Mouse (Mus musculus) heart, embryonic 15.5 days (tissue): ENCODE measurements around the gene Senp2. TPM values are rescaled to one million over a fixed set of nuclear protein-coding genes. Genes with fewer than 3 reads are reported as not detected.

Source experiments
- ATAC-seq: fragments of 200-750 bp; cut with Nextera tagmentation; replicated peaks from 2 replicates; pipeline ENCODE4 v1.8.0; 2017; ENCODE audit warnings: low read depth, moderate TSS enrichment; ENCODE audit not compliant: insufficient number of reproducible peaks, insufficient read depth, low FRiP score
- H3K27ac ChIP-seq: fragments of 300-500 bp; sonication (generic); 2 replicates; pipeline ENCODE4 v1.5.1; 2015; ENCODE audit warnings: mild to moderate bottlenecking, inconsistent platforms
- H3K27me3 ChIP-seq: fragments of 300-500 bp; sonication (generic); 2 replicates; pipeline ENCODE4 v1.6.1; 2015; ENCODE audit warnings: inconsistent platforms
- H3K36me3 ChIP-seq: fragments of 300-500 bp; sonication (generic); 2 replicates; pipeline ENCODE4 v1.6.1; 2015; ENCODE audit warnings: mild to moderate bottlenecking, inconsistent platforms
- H3K4me1 ChIP-seq: fragments of 300-500 bp; sonication (generic); replicated peaks from 2 replicates; pipeline ENCODE4 v1.6.1; 2015; ENCODE audit warnings: inconsistent platforms
- H3K4me2 ChIP-seq: fragments of 300-500 bp; sonication (generic); 2 replicates; pipeline ENCODE4 v1.6.1; 2015; ENCODE audit warnings: inconsistent platforms, mild to moderate bottlenecking, moderate library complexity
- H3K4me3 ChIP-seq: fragments of 300-500 bp; sonication (generic); 2 replicates; pipeline ENCODE4 v1.5.1; 2015; ENCODE audit warnings: mild to moderate bottlenecking, inconsistent platforms
- H3K9ac ChIP-seq: fragments of 300-500 bp; sonication (generic); 2 replicates; pipeline ENCODE4 v1.6.1; 2015; ENCODE audit warnings: mild to moderate bottlenecking, inconsistent platforms
- H3K9me3 ChIP-seq: fragments of 300-500 bp; sonication (generic); replicated peaks from 2 replicates; pipeline ENCODE4 v1.6.1; 2016; ENCODE audit warnings: inconsistent platforms
- WGBS: fragments of 180-500 bp; shearing (Covaris S2); methylation state at CpG from one replicate; pipeline ENCODE4 v1.1.7; 2015; ENCODE audit warnings: mixed read lengths; 5-methylcytosine and 5-hydroxymethylcytosine counted together
- polyA plus RNA-seq: library from polyadenylated mRNA; unstranded; fragments of >200 nt; fragmentation: Nextera tagmentation; extraction: Ambion mirVana; gene quantifications from 2 replicates; pipeline ENCODE4 v1.2.1, GENCODE M21; 2015

The Senp2 gene
- polyA plus RNA-seq, 1 experiment from 2014 or later: 22.1 TPM

DNA sequence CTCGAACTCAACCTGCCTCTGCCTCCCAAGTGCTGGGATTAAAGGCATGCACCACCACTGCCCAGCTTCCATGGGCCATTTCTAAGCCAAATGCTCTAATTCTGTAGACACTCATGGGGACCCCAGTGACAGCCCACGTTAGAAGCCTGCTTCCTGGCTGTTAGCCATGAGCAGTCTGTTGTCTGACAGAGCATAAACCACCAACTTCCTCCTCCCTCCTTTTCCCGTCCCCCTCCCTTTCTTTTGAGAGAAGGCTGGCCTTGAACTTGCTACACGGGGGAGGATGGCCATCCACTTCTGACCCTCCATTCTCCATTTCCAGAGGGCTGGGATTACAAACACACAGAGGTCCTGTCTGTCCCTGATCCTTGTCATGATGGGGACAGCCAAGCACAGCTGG lies 53.0 kb downstream of the Senp2 start:
- Histone ChIP-seq H3K9me3 (no peaks in the 10 kb centered on the region), H3K36me3 (peaks cover 69% of the 10 kb centered on the region), H3K9ac (no peak overlapping the region), H3K4me3 (no peak overlapping the region), H3K27me3 (no peaks in the 10 kb centered on the region), H3K4me2 (no peak overlapping the region), H3K27ac (no peak overlapping the region), H3K4me1 (no peaks in the 10 kb centered on the region)
- ATAC-seq: peak; percentile 8; the same call in 1 of the 2 replicates
- WGBS: 68% methylated on average over 4 of the region's 4 CpGs

DNA sequence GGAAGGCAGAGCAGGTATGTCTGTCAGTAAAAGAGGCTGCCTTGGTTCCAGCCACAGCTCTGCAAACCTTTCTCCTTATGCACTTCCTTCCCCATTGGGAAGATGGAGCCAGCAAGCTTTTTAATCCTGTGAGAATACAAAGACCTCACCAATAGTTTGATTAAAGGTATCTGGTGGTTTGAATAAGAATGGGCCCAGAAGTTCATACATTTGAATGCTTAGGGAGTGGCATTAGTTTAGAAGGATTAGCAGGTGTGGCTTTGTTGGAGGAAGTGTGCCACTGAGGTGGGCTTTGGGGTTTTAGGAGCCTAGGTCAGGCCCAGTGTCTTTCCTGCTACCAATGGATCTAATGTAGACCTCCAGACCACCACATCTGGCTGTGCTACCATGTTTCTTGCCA lies 56.3 kb downstream of the Senp2 start:
- Histone ChIP-seq H3K9me3 (no peaks in the 10 kb centered on the region), H3K27me3 (no peaks in the 10 kb centered on the region), H3K4me1 (no peaks in the 10 kb centered on the region), H3K36me3 (peaks cover 85% of the 10 kb centered on the region), H3K9ac (no peak overlapping the region), H3K27ac (no peak overlapping the region), H3K4me3 (no peak overlapping the region), H3K4me2 (no peak overlapping the region)
- no peak for ATAC-seq

GRCm38 (mm10) chr16:22067406-22067805 lies 58.1 kb downstream of the Senp2 start:
- H3K36me3 ChIP-seq: peaks cover 72% of the 10 kb centered on the region

GRCm38 (mm10) chr16:22071361-22071760 lies 62.1 kb downstream of the Senp2 start:
- WGBS: 76% methylated on average over 7 of the region's 7 CpGs
- H3K36me3 ChIP-seq: peaks cover 51% of the 10 kb centered on the region
- no peak for ATAC-seq

More at GRCm38 (mm10) chr16:22067406-22067805, 58.1 kb downstream of the Senp2 start:
- 0 out of 2 replicates have a peak, but pooled peaks have one; percentile 2 for ATAC-seq
- Histone ChIP-seq H3K4me3 (no peak overlapping the region), H3K4me2 (no peak overlapping the region), H3K4me1 (no peaks in the 10 kb centered on the region), H3K9ac (no peak overlapping the region), H3K27me3 (no peaks in the 10 kb centered on the region), H3K27ac (no peak overlapping the region), H3K9me3 (no peaks in the 10 kb centered on the region)
- 79% methylated on average over 8 of the region's 8 CpGs for WGBS

DNA sequence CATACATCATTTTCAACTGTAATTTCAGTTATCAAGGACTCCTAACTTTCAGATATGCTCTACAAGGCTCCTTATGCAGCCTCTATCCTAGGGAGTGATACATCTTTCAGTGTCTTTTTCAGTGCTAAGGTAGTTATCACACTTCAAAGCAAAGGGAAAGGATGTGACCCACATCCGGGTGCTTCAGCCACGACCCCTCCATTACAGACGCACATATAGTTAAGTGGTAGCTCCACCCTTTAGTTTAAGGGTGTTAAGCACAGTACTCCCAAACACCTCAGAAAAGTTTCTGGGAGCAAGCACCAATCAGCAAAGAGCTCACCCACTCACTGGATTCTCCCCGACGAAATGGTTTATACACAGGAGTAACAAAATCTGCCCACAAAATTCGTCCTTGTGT lies 65.8 kb downstream of the Senp2 start:
- H3K4me3 ChIP-seq: no peak overlapping the region
- H3K27ac ChIP-seq: no peak overlapping the region
- no peak overlapping the region for H3K9ac ChIP-seq
- H3K4me1 ChIP-seq: peaks cover 5% of the 10 kb centered on the region; the same call in 1 of the 2 replicates
- ATAC-seq: no peak
- H3K9me3 ChIP-seq: no peaks in the 10 kb centered on the region
- peaks cover 46% of the 10 kb centered on the region for H3K36me3 ChIP-seq
- no peaks in the 10 kb centered on the region for H3K27me3 ChIP-seq
- 81% methylated on average over 6 of the region's 6 CpGs for WGBS
- no peak overlapping the region for H3K4me2 ChIP-seq

More at GRCm38 (mm10) chr16:22071361-22071760, 62.1 kb downstream of the Senp2 start:
- Histone ChIP-seq H3K27ac (no peak overlapping the region), H3K4me2 (no peak overlapping the region), H3K4me3 (no peak overlapping the region), H3K9me3 (no peaks in the 10 kb centered on the region), H3K27me3 (no peaks in the 10 kb centered on the region), H3K9ac (no peak overlapping the region), H3K4me1 (peaks cover 5% of the 10 kb centered on the region; the same call in 1 of the 2 replicates)

DNA sequence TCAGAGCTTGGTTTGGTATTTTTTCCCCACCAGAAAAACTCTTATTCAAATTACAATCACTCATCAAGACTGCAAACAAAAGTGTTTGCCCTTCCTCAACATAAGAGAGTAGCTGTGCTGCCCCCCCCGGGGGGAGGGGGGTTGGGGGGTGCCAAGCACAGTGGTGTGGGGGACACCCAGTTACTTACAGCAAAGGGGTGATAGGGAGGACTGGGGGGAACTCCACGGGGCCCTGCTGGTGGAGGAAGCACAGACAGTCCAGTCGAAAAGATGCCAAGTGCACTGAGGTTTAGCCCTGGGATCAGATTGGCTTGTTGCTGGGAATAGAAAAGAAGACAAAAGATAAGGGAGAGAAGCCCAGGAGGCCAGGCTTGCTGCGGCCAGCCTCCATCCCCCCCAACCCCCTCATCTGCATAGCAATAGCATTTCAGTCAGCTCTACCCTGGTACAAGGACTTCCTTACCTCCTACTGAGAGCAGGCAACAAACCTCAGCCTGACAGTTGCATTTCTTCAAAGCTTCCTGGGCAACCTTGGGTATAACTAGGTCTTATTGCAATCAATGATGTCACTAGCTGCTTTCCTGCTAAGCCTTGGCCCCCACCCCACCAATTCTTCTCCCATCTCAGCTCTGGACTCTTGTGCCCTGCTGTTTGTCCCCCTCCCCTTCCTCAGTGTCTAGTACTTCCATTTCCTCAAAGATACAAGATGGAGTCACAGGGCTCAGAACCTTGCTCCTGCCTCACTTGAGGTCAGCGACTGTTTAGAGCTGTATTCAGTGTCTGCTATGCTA lies 66.7 kb downstream of the Senp2 start:
- 25% methylated on average over 5 of the region's 5 CpGs for WGBS
- no peak for ATAC-seq
- Histone ChIP-seq H3K36me3 (peaks cover 51% of the 10 kb centered on the region), H3K4me2 (no peak overlapping the region), H3K9me3 (no peaks in the 10 kb centered on the region), H3K4me3 (no peak overlapping the region), H3K27me3 (no peaks in the 10 kb centered on the region), H3K9ac (no peak overlapping the region), H3K27ac (no peak overlapping the region), H3K4me1 (peaks cover 5% of the 10 kb centered on the region; the same call in 1 of the 2 replicates)

GRCm38 (mm10) chr16:22076620-22076941 lies 67.3 kb downstream of the Senp2 start:
- peaks cover 55% of the 10 kb centered on the region for H3K36me3 ChIP-seq
- H3K27ac ChIP-seq: no peak overlapping the region
- H3K4me2 ChIP-seq: no peak overlapping the region
- no peaks in the 10 kb centered on the region for H3K27me3 ChIP-seq
- no peak overlapping the region for H3K4me3 ChIP-seq
- WGBS: 57% methylated on average over 4 of the region's 4 CpGs
- no peak for ATAC-seq
- no peak overlapping the region for H3K9ac ChIP-seq
- peaks cover 5% of the 10 kb centered on the region; the same call in 1 of the 2 replicates for H3K4me1 ChIP-seq
- no peaks in the 10 kb centered on the region for H3K9me3 ChIP-seq

- no peak overlapping the region for H3K4me3 ChIP-seq
- 85% methylated on average over 12 of the region's 12 CpGs for WGBS
- no peak overlapping the region for H3K27ac ChIP-seq
- no peaks in the 10 kb centered on the region for H3K9me3 ChIP-seq
- no peaks in the 10 kb centered on the region for H3K27me3 ChIP-seq
- no peak overlapping the region for H3K4me2 ChIP-seq
- peaks cover 5% of the 10 kb centered on the region; the same call in 1 of the 2 replicates for H3K4me1 ChIP-seq
- ATAC-seq: no peak
- H3K9ac ChIP-seq: no peak overlapping the region
- peaks cover 53% of the 10 kb centered on the region for H3K36me3 ChIP-seq
These were observed 70.9 kb downstream of the Senp2 start for GRCm38 (mm10) chr16:22080125-22080710.

- H3K27me3 ChIP-seq: no peaks in the 10 kb centered on the region
- no peaks in the 10 kb centered on the region for H3K4me1 ChIP-seq
- no peak overlapping the region for H3K4me2 ChIP-seq
- no peak for ATAC-seq
- H3K9ac ChIP-seq: no peak overlapping the region
- 77% methylated on average over 4 of the region's 4 CpGs for WGBS
- H3K9me3 ChIP-seq: no peaks in the 10 kb centered on the region
- peaks cover 18% of the 10 kb centered on the region for H3K36me3 ChIP-seq
- H3K4me3 ChIP-seq: no peak overlapping the region
- H3K27ac ChIP-seq: no peak overlapping the region
These were observed 76.1 kb downstream of the Senp2 start for GRCm38 (mm10) chr16:22085411-22085810.

GRCm38 (mm10) chr16:22091255-22091783 lies 82.0 kb downstream of the Senp2 start:
- H3K27ac ChIP-seq: no peak overlapping the region
- H3K4me1 ChIP-seq: 0 out of 2 replicates have a peak, but pooled peaks cover 10% of the 10 kb centered on the region
- peaks cover 7% of the 10 kb centered on the region for H3K36me3 ChIP-seq
- WGBS: 82% methylated on average over 3 of the region's 3 CpGs
- no peaks in the 10 kb centered on the region for H3K27me3 ChIP-seq
- no peak overlapping the region for H3K4me2 ChIP-seq
- H3K9me3 ChIP-seq: no peaks in the 10 kb centered on the region
- H3K4me3 ChIP-seq: no peak overlapping the region
- no peak for ATAC-seq
- H3K9ac ChIP-seq: no peak overlapping the region

DNA sequence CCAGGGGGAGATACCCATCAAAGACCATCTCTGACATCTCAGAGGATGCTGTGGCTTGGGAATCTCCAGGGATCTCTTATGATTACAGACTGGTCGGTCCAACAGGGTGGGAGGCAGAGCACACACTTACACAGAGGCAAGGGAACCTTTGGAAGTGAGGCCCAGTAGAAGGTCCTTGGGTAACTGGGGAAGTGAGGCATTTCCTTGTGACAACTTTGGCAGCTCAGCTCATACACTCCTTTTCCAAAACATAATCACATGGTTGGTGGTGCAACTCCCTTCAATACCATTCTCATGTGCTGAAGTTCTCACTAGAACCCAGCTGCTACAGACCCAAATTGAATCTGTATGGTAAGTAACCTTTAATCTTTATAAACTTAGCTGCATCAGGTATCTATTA lies 86.5 kb downstream of the Senp2 start:
- H3K36me3 ChIP-seq: no peaks in the 10 kb centered on the region
- H3K9ac ChIP-seq: no peak overlapping the region
- no peak for ATAC-seq
- H3K4me3 ChIP-seq: no peak overlapping the region
- H3K27ac ChIP-seq: no peak overlapping the region
- H3K4me2 ChIP-seq: no peak overlapping the region
- 74% methylated on average over 1 of the region's 1 CpGs for WGBS
- no peaks in the 10 kb centered on the region for H3K27me3 ChIP-seq
- H3K4me1 ChIP-seq: peaks cover 13% of the 10 kb centered on the region; the same call in 1 of the 2 replicates
- no peaks in the 10 kb centered on the region for H3K9me3 ChIP-seq
